Mouse (Mus musculus) MEL (cell line): ENCODE data around the gene Nr2e3.

Experiments used
- CHD2 ChIP-seq: IDR thresholded peaks from 2 replicates; pipeline ENCODE4 v1.6.1; 2011; ENCODE audit warnings: low read length, improper control_type of control experiment
- CTCF ChIP-seq, 3 experiments: IDR thresholded peaks in 2 of 3; conservative IDR thresholded peaks in 1 of 3; 2 replicates each; pipeline ENCODE4 v1.5.1; 2011 to 2012; ENCODE audit warnings: low read length in 3 of 3, low read depth in 2 of 3, mild to moderate bottlenecking in 2 of 3, improper control_type of control experiment in 1 of 3, inconsistent platforms in 1 of 3, mixed read lengths in 1 of 3, moderate library complexity in 1 of 3; ENCODE audit not compliant: control insufficient read depth in 1 of 3, insufficient read depth in 1 of 3, poor library complexity in 1 of 3, severe bottlenecking in 1 of 3
- GATA1 ChIP-seq: IDR thresholded peaks from 2 replicates; pipeline ENCODE4 v1.6.1; 2011; ENCODE audit warnings: low read depth, low read length, improper control_type of control experiment
- POLR2A ChIP-seq, 2 experiments: IDR thresholded peaks; 2 replicates each; pipeline ENCODE4 v1.6.1; 2011 to 2012; ENCODE audit warnings: low read length in 2 of 2, mild to moderate bottlenecking in 2 of 2, control low read depth in 1 of 2, improper control_type of control experiment in 1 of 2, low read depth in 1 of 2, moderate library complexity in 1 of 2; ENCODE audit not compliant: control insufficient read depth in 1 of 2, insufficient read depth in 1 of 2, poor library complexity in 1 of 2
- POLR2AphosphoS2 ChIP-seq: IDR thresholded peaks from 2 replicates; pipeline ENCODE4 v1.6.1; 2011; ENCODE audit warnings: low read length, improper control_type of control experiment
- SIN3A ChIP-seq: IDR thresholded peaks from 2 replicates; pipeline ENCODE4 v1.6.1; 2012; ENCODE audit warnings: low read length, improper control_type of control experiment, inconsistent platforms
- TCF12 ChIP-seq: IDR thresholded peaks from 2 replicates; pipeline ENCODE4 v1.6.1; 2014; ENCODE audit warnings: low read depth, mild to moderate bottlenecking, inconsistent platforms, low read length, improper control_type of control experiment, moderate library complexity
- USF2 ChIP-seq, 2 experiments: IDR thresholded peaks; 2 replicates each; pipeline ENCODE4 v1.6.1; 2011 to 2012; ENCODE audit warnings: improper control_type of control experiment in 2 of 2, low read length in 2 of 2, borderline replicate concordance in 1 of 2, inconsistent platforms in 1 of 2, low read depth in 1 of 2, mild to moderate bottlenecking in 1 of 2; ENCODE audit not compliant: insufficient read depth in 1 of 2
- ZC3H11A ChIP-seq: IDR thresholded peaks from 2 replicates; pipeline ENCODE4 v1.6.1; 2012; ENCODE audit warnings: low read depth, mild to moderate bottlenecking, inconsistent platforms, low read length, improper control_type of control experiment

GRCm38 (mm10) chr9:60002323-60002722, 41.9 kb upstream of the Nr2e3 start:
- TF ChIP-seq POLR2A (IDR thresholded peaks at IDR 0.05; ENCODE audit: control insufficient read depth in 1 of 2, insufficient read depth in 1 of 2, low read depth in 1 of 2, low read length in 2 of 2, poor library complexity in 1 of 2), result no peak
- TF ChIP-seq CTCF (IDR thresholded peaks at IDR 0.05 in 2 of 3, conservative IDR thresholded peaks at IDR 0.05 in 1 of 3; ENCODE audit: control insufficient read depth in 1 of 3, insufficient read depth in 1 of 3, low read depth in 2 of 3, low read length in 3 of 3, poor library complexity in 1 of 3, severe bottlenecking in 1 of 3), result no peak
- no peak for TF ChIP-seq TCF12
- no peak for TF ChIP-seq ZC3H11A
- TF ChIP-seq POLR2AphosphoS2, result no peak
- TF ChIP-seq CHD2, result no peak
- TF ChIP-seq SIN3A, result no peak
- no peak for TF ChIP-seq GATA1
- no peak for TF ChIP-seq USF2 (IDR thresholded peaks at IDR 0.05; ENCODE audit: borderline replicate concordance in 1 of 2, insufficient read depth in 1 of 2, low read depth in 1 of 2, low read length in 2 of 2)
